Mouse (Mus musculus) cerebellum, adult 11 months (tissue): ENCODE results near the gene Metrn.

Experiments
- DNase-seq: peaks from one replicate; pipeline ENCODE4 v3.0.0; 2022

The Metrn gene

DNA sequence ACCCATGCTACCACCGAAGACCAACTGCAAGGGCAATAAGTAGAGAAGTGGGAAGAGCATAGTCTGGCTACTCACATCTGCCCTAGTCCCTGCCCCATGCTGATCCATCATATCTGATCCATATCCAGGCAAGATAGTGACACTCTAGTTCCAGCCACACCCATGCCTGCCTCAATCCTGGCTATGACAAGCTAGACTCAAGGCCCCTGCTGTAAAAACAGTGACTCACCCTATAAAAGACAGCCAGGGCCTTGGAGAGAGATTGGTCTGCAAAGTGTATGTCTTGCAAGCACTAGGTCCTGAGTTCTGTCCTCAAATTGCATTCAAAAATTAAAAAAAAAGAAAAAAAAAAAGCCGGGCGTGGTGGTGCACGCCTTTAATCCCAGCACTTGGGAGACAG, 9.6 kb upstream of the Metrn start:
- no peak for DNase-seq

DNA sequence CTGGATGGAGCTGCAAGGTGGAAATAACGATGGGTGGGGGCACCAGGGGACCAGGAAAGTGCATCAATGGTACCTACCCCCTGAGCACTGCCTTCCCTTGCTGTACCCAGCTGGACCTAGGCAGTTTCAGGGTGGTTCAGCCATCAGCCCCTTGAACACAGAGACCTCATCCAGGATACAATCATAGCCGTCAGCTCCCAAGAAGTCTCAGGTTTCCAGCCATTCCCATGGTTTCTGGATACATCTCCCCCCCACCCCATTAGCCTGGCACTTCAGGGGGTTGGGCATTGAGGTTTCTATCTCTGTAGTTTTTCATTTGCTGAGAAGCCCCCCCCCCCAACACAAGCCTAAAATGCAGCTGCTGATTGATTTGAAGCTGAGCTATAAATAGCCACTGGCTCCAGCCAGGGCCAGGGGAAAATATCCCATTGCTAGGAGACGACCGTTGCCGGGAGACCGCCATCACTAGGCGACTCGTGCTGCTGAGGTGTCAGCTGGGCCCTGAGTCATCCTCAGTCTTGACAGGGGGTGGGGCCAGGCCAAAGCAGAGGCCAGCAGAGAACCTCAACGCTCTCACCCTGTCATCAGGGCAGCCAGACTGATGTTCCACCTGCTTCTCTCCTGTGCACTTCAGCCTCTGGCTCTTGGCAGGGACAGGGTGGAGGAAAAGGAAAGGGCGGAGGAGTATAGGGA, 6.0 kb upstream of the Metrn start:
- DNase-seq: no peak

DNA sequence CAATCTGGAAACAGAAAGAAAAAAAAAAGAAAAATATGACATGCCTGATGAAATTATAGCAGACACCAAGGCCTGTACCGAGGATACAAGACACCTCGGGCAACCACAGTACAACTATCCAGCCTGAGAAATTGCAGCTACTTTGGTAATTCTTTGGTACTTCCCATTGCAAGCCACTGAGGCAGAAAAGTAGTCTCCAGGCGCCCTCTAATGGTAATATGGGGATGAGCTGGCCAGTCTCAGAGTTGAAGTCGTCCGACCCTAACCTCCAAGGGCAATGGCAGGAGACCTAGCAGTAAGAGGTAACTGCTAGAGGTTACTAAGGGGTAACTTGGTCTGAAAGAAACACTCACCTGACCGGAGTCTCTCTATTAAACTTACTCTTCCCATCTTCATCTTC, 4.1 kb upstream of the Metrn start:
- peak; percentile 64 for DNase-seq

DNA sequence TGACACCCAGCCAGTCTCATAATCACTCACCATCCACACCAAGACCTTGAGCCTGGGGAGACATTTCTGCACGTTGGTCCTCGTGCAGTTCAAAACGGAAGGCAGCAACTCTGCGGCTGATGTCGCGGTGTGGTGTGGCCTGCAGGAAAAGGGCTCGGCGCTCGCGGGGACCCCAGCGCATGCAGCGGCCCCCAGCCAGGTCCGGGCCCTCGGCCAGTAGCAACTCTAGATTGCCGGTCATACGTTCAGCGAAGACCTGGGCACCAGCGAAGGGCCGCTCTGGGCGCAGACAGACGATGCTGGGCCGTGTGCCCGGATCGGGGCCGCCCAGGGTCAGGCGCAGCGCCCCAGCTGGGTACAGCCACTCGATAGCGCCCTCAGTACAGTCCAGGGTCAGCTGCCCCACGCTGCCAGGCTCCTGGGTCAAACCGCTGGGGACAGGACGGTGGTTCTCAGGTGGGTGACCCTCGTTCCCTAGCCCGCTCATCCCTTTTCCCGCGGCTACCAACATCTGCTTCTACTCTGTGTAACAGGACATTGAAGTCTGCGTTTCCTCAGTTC, 645 bp downstream of the Metrn start:
- DNase-seq: no peak

DNA sequence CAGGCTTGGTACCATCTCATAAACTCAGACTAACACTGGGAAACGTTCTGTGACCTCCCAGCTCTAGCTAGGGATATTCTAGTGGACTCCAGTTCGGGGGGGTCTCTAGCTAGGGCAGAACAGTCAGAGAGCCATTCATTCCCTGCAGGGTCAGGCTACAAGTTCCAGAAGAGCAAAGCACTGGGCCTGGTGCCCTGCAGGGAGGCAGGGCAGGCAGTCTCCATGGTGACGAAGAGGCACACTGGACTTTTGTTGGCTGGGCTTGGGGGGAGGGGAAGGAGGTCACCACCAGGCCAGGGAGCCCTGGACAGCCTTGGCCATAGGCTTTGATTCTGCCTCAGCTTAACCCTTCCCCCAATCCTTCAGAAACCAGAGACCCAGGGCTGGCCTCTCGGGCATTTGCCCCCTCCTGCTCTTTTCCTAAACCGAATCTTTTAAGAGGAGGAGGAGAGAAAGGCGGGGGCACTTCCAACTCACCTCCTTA, 1.3 kb downstream of the Metrn start, which contains the start of gene AC134908.4:
Gene AC134908.4 (minus strand): TSS at position 51 of the 484 bp plus-strand sequence.
- no peak for DNase-seq

DNA sequence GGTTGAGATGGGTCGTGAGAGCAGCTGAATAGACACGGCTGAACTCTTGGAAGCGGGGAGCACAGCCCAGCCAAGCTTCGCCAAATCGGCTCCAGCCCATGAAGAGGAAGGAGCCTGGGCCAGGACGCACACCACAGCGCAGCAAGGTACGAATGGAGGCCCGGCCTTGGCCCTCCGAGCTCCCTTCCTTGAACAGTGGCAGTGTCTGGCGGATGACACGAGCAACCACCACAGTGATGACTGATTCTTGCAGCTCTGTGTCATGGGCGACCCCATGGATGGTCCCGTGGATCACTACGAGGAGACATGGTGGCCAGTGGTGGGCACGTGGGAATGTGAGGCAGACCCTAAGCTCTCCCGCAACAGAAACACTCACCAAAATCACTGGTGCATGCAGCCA, 1.9 kb downstream of the Metrn start:
- no peak for DNase-seq

DNA sequence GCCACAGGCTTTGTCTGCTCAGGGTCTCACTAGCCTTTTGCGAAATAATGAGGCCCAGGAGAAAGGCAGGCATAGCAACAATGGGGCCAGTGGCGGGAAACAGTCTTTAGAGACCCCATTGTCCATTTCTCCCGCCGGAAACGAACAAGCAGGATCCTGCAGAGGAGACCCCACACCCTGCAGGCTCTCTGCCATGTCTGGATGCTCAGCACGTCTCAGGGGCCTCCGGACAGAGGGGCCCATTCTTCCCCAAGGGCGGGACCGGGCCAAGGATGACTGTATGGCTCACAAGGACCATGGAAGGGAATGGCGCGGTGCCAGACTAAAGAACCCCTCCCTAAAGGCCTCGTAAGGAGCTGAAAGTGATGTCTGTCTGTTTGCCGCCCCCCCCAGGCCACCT, 2.7 kb downstream of the Metrn start:
- DNase-seq: no peak

DNA sequence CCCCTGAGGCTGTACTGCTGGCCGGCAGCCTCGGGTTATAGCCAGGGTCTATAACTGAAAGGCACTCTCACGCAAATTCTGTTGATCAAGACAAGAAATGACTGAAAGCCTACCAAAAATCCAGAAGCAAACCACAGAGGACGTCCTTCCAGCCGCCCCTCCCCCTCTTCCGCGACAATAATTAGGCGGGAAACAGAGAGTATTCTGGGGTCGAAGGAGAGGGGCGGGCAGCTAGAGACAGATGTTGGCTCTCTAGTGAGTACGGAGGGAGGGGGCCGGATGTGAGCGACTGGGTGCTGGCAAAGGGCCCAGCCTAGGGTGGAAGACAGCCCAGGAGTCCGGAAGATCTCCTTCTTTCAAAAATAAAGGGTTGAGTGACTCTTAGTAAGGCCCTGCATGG, 4.3 kb downstream of the Metrn start, which contains the start of gene Fam173a:
Gene Fam173a (minus strand): TSS at position 287 of the 400 bp plus-strand sequence.
- DNase-seq: no peak

DNA sequence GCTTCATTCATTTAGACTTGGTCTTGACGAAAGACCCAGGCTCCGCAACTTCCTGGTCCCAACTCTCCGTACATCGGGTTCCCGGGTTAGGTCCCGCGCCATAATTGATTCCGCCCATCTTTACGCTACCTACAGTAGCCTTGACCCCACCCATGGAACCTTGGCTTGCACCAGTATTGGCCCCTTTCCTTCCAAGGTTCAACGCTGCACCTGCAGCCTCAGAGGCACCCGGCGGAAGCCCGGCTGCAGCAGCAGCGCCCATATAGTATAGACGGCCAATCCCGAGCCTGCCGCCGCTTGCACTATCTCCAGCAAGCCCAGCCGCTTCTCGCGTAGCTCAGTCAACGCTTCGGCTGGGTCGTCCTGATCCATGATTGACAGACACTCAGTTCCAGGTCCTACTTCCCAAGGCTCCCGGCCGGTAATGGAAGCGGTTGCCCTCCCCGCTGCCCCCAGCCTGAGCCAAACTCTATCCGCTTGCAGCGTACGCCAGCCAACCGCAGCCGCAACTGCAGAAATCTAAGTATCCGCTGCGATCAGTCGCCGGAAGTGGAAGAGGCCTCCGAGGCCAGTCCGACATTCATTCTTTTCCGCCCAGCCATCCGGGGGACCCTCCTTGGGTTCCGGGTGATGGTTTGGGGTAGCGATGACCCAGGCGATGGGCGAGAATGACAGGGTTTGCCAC, 5.0 kb downstream of the Metrn start:
- DNase-seq: peak; percentile 83

DNA sequence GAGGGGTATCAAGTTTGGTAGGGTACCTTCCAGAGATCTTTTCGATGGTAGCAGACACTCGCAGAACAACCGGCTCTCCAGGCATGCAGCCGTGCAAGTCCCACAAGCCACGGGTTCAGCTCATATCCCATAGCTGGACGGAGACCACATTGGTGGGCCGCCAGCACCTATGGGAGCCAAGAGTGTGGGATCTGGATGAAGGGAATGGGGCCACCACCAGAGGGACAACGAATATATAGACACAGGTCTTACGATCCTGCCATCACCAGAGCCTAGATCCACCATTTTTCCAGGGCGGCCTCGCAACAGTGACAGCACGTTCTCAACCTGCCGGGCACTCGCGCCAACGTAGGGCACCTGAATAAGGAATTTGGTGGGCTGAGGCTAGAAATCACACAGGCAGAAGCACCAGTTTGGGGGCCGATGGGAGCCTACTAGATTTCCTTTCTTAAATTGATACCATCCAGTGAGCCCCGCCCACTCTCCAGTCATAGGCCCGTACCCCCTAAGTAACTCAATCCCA, 5.6 kb downstream of the Metrn start:
- DNase-seq: no peak

DNA sequence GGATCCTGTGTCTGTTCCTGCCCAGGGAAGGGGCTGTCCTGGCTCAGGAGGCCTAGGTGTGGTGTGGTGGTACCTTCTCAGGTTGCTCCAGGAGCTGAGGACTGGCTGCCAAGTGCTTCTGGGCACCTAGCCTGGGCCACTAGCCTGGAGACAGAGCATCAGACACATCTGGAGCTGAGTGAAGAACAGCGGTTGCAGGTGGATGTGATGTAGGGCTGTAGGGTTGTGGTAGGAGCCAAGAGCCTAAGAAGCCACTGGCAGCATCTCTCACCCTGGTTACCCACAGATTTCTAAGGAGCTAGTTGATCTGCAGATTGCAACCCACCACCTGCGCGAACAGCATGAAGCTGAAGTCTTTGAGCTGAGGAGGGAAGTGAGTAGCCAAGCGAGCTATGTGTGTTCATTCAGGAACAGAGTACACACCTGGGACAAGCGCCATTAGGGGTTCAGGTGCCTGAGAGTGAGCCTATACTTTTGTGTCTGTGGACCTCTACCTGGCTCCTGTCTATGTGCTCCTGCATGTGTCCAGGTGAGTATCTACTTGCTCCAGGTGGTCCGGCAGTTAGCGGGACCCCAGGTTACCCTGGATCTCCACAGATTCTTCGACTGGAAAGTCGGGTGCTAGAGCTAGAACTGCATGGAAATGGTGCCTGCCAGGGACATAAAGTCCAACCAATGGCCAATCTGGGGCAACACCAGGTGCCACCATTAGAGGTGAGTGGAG, 10.0 kb downstream of the Metrn start:
- peak; percentile 10 for DNase-seq

DNA sequence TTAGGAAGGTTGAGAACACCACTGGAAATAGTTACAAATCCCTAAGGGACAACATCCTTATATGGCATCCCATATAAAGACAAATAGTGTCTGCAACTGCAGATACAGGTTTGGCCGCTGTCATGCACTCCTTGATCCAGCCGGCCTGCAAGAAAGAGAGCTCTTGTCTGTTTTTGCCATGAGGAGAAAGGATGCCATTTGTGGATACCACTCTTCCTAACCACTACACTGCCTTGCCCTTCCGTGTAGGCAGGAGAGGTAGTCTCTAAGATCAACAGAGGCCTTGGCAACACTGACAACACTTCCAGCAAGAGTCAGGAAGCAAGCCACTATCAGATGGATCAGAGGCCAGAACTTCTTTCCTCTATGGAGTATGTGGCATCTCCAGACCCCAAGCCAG, 10.7 kb downstream of the Metrn start, which contains the start of gene Ccdc78:
Gene Ccdc78 (plus strand): TSS at position 301 of the 400 bp plus-strand sequence.
- peak; percentile 8 for DNase-seq

DNA sequence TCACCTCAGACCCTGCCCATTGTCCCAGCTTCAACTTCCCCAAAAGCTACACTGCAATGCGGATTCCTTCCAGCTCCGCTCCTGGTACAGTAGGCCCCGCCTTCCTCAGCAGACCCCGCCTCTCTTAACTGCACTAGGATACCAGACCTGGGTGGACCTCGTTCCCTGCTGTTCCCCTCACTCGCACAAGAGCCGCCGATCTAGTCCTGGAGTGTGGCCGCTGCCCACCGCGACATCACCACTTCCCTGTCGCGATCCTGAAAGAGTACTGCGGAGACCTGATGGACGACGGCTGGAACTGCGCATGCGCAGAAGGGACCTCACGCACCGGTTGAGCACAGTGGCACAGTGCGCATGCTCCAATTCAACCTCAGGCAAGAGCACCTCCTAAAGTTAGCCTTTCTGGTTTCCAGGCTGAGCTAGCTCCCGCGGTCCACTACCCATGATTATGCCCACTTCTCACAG, 11.6 kb downstream of the Metrn start, which contains the start of gene Haghl:
Gene Haghl (minus strand): TSS at position 393 of the 465 bp plus-strand sequence.
- peak; percentile 97 for DNase-seq

DNA sequence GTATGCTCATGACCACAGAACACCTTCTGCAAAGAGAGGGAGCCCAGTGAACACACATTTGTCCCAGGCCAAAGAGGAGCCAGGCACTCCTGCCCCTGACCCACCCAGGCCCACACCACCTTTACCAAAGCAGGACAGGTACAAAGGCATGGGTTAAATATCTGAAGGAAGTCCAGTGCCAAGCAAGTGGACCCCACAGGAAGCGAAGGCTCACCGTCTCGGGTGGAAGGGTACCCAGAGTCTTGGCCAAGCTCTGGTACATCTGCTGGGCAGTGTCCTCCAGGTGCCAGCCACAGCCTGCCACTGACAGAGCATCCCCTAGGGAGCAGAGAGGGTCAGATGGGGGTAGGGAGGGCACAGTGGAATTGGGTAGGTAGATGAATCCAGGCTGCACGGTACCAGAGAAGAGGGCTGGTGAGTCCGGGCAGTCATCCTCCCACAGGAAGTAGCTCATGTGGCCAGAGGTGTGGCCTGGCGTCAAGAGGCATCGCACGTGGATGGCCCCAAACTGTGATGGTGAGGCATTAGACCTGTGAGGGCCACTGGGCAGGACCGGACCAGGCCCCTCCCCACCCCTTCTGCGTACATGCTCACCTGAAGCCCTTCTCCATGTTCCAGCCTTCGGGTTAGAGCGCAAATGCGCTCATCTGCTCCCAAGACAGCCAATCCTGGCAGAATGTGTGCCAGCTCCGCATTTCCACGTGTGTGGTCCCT, 12.9 kb downstream of the Metrn start:
- DNase-seq: peak; percentile 33

DNA sequence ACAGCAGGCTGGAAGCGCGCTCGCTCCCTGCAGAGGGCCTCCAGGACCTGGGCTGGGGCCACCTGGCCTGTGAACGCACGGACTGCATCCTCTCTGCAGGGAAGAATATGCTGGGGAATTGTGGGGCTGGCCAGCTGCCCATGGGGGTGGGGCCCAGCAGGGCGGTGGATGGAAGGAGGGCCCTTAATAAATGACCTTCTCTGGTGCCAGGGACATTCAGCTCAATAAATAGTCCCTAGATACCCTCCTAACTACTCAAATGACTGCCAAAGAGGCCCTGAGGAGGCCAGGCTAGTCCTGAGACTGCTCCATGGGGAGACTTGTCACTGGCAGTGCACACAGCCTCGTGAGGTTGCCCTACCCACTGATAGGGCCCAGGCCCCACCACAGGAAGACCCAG, 13.8 kb downstream of the Metrn start:
- peak; percentile 60 for DNase-seq

DNA sequence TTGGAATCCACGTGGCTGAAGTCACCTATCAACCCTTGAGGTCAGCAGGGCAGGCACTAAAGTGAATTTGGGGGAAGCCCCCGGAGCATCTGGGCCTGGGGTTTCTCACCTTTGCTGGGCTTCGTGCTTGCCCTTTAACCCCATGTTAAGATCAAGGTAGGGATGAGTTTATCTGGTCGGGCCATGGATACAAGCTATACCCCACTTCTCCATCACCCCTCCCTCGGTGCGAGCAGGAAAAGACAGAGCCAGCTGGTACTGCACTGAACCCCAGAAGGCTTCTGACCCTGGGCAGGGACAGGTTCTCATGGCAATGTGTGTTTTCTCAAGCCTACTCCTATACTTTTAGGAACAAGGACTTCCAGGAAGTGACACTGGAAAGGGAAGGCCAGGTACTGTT, 15.6 kb downstream of the Metrn start:
- DNase-seq: no peak

DNA sequence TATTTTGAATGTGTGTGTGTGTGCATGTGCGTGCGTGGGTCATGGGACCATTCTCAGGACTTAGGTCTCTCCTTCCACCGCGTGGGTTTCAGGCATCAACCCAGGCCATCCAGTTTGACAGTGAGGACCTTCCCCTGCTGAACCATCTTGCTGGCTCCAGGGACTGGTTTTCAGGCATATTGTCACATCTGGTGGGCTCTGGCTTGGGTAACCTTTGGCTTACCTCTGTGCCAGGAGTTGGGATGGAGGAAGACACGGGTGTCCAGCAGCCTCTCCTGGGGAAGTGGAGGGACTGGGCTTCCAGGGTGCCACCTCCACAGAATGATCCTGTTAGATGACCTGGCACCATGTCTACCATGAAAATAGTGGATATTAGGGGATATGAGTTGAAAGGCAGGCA, 19.0 kb downstream of the Metrn start:
- peak; percentile 4 for DNase-seq

DNA sequence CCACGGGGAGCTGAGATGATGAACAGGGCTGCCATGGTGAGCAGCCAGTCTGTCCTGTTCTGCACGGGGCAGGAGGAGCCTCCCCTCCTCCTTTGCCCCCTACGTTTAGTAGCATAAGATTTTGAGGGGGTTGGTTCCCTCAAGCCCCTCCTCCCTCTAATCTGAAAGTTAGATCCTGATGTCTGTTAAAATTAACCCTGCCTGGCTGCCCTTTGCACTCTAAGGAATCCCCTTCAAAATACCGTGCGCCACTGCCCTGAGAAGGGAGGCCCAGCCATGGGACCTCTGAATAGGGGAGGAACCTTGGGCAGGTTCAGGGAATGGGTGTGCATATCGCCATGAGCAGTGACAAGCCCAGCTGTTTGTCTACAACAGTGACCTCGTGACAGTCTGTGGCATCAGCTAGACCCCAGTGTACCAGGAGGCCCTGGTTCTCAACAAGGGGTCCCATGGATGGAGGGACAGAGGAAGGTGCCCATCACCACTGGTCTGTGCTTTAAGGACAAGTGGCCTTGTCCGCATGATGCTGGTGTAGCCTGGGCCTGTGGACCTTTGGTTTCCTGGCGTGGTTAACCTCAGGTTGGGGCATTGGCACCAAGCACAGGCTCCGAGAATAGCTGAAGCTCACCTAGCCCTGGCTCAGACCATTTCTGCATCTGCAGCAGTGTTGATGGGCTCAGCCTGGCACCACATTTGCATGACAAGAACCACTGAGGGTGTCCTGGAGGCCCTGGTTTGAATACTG, 21.4 kb downstream of the Metrn start:
- peak; percentile 6 for DNase-seq

DNA sequence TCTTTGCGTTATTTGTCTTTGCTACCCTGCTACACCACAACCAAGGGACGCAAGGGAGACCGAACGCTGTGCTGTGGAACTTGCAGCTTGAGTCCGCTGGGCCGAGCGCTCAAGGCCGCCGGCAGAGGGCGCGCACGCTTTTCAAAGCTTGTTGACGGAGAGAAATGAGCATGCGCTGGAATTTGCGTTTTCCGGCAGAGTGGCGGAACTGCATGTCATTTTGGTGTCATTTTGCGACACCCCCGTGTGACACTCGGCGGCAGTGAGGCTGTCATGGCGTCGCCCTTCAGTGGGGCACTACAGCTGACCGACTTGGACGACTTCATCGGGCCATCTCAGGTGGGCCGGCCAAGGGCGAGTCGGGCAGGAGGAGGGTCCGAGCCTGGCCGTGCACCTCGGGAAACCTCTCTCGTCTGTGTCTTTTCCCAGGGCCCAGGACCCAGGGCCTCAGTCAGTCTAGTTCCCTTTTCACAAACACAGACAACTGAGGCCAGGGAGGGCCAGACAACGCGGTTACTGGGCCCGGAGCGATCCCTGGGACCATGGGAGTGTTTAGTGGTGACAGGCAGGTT, 23.3 kb downstream of the Metrn start, which contains the start of gene Narfl:
Gene Narfl (plus strand): TSS at position 228 of the 572 bp plus-strand sequence.
- DNase-seq: peak; percentile 97

DNA sequence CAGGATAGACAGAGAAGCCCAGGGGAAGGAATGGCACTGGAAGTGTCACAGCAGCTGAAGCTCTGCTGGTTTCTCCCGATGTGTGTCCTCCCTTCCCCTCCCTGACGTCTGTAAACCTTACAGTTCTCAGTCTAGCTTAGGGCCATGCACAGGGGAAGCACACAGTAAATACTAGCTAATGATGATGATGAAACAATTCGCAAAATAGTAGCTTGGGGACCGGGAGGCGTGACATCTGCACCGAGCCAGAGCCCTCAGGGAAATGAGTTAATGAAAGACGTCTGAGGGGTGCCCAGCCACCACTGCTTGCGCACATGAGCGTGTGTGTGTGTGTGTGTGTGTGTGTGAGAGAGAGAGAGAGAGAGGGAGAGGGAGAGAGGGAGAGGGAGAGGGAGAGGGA, 27.6 kb downstream of the Metrn start:
- no peak for DNase-seq

DNA sequence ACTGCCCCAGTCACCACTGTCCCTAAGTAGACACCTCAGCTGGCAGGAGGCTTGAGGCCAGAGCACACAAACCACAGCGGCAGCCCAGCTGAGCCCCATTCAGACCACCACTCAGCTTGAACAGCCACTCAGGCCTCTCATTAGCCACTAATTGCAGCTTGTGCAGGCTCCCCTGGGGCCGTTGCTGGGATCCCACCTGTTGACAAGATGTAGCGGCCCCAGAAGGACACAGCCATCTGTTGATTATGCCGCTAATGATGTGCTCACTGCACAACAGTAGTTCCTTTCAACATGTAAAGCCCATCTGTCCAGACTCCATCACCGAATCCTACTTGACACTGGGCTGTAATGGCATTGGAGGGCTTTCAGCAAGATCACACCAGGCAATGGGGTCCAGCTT, 31.1 kb downstream of the Metrn start:
- DNase-seq: no peak
